Mouse (Mus musculus) testis, postnatal 10 days (tissue): ENCODE measurements at regions not wholly inside any gene's neighbourhood (a gene's known extent, or its start where the extent isn't known, plus 50 kb on each side); places are given as distances from the start of the nearest gene placed in this dataset.
A peak's percentile ranks its signal among the peaks of the same experiment; 100 is the strongest.
"Not testable (repeated sequence)": the region's sequence is repeated elsewhere in the genome, so short reads cannot be mapped to it uniquely, and the experiment has no call there.

ENCODE experiments used
- DNase-seq: peaks from one replicate; pipeline ENCODE4 v3.0.0; 2021; ENCODE audit warnings: low spot score

- DNase-seq = no peak
Measured at GRCm38 (mm10) chr14:37820918-37821632, 686.0 kb upstream of the Ghitm start.

- peak; percentile 39 for DNase-seq
Measured at GRCm38 (mm10) chr14:37819959-37820358, 684.9 kb upstream of the Ghitm start.

GRCm38 (mm10) chr14:37795642-37796041 is 660.6 kb upstream of the Ghitm start:
- no peak for DNase-seq

GRCm38 (mm10) chr14:37765729-37766128 is 630.7 kb upstream of the Ghitm start:
- no peak for DNase-seq

- DNase-seq = not testable (repeated sequence)
Measured at GRCm38 (mm10) chr14:37749661-37750060, 614.6 kb upstream of the Ghitm start.

- no peak for DNase-seq
Measured at GRCm38 (mm10) chr14:37749162-37749561, 614.1 kb upstream of the Ghitm start.

- no peak for DNase-seq
Measured at GRCm38 (mm10) chr14:37743048-37743447, 608.0 kb upstream of the Ghitm start.

GRCm38 (mm10) chr14:37742426-37742825 is 607.4 kb upstream of the Ghitm start:
- DNase-seq = not testable (repeated sequence)
